Mouse (Mus musculus) G1E-ER4 (cell line): Measurements from ENCODE around the gene Ipmk. TPM values are rescaled to one million over a fixed set of nuclear protein-coding genes. Genes with fewer than 3 reads are reported as not detected.

Source experiments
- GATA1 ChIP-seq: IDR thresholded peaks from one replicate; pipeline ENCODE4 v1.8.0; 2012; ENCODE audit warnings: low read length, inconsistent platforms
- polyA plus RNA-seq: library from polyadenylated mRNA; stranded (reverse); fragments of >175 nt; gene quantifications from 2 replicates; pipeline ENCODE4 v1.2.3, GENCODE M21; 2012

The Ipmk gene
- polyA plus RNA-seq, 1 experiment: 17.1 TPM

DNA sequence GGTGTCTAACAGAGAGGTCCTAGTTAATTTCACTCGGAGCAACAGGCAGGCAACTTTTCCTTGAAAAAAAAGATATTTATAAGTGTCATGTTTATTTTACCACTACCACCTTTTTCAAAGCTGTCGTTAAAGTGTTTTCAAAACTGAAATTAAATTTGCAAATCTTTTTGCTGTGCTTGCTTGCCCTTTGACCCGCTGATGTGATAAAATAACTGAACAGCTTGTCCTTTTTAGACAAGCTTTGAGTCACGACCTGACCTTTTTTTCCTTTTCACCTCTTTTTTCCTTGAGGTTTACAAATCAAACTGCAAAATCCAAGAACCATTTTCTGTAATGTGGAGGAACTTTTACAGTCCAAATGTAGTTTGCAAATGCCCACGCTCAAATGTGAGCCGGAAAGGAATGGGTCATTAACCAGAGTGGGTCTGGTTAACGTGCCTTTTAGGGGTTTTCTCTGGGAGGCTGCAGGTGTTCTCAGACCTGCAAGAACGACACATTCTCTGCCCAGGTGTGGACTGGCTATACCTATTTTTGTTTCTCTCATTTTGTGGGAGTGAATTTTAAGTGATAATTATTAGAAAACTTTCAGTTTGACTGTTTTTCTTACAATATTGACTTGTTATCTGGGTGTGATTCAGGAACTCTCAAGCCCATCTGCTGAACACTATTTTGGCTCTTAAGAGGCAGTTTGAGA is 35.4 kb downstream of the Ipmk start:
- TF ChIP-seq GATA1: no peak

DNA sequence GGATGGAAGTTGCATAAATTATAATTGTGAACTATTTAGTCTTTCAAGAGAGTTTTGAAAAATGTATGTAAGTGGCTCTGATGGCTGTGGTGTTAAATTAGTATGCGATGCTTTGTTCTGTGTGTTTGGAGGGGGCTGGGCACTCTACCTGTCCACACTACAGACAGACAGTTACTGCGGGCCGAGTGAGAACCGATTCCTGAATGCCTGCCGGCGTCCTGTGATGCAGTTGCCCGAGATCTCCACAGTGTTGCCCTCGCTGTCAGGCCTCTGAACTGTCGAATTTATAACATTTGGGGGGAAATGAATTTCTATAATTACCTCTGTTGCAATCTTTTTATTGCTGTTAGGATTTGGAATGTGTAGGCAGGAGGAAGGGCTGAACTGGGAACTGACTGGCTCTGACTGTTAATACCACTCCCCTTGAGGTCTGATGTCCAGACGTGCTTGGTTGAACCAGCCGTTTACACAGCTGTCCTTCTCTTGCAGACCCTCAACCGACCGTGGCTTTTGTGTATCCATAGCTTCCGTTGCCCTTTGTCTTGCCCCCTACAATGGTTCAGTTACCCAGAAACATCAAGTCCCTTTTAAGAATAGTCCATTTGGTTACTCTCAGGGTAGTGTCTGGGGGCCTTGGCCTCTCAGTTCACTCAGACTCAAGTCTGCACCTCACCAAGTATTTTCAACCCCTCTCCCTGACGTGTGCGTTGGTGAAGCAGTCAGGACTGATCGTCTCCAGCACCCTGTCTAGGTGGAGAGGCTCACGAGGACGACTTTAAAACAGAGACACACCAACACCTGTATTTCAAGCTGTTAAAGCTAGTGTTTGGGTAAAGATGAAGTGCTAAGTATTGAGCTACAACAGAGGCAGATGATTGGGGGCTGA is 36.8 kb downstream of the Ipmk start:
- TF ChIP-seq GATA1: no peak

DNA sequence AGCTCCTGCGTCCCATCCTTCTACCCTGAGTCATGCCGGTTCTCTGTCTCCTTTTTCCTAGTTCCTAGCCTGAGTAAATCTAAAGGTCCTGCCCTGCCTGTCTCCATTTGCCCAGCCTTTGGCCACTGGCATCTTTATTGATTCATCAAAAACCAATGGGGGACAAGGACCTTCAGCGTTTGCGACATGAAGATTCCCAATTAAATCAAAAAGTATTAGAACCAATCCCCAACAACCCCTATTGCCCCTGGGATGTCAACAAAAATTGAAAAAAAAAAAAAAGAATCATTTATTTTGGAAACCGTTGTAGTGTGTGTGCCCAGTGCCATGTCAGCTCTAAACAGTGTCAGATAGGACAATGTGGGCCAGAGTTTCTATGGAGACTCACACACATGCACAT is 41.7 kb downstream of the Ipmk start:
- no peak for TF ChIP-seq GATA1

DNA sequence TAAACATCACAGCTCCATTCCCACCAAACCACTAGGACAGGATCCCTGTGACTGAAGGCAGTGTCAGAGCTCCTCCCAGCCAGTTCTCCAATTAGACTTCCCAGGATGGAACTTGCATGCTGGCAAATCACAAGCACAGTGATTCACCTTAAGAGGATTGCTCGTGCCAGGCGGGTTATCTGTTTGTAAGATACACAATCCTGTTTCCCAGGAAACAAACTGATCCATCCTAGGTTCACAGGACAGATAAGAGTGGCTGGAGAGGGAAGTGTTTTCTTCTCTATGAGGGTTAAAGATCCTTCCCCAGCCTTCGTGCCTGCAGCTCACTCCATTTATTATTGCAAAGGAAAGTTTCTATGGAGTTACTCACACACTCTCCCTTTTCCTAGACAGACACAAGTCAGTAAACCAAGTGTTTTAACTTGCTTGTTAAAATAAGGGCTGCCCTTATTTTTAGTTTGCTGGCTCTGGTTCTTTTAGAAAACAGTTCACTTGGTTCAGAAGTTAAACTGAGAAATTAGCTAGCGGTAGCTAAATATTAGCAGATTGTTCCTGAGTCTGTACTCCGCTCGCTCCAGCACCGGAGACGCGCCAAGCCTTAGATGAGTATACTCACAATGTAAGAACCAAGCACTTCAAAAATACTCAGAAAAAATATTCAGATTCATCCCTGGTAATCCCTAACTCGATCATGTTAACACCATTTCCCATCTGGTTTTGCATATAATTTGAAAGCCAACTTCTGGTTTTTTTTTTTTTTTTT is 51.0 kb downstream of the Ipmk start:
- no peak for TF ChIP-seq GATA1

DNA sequence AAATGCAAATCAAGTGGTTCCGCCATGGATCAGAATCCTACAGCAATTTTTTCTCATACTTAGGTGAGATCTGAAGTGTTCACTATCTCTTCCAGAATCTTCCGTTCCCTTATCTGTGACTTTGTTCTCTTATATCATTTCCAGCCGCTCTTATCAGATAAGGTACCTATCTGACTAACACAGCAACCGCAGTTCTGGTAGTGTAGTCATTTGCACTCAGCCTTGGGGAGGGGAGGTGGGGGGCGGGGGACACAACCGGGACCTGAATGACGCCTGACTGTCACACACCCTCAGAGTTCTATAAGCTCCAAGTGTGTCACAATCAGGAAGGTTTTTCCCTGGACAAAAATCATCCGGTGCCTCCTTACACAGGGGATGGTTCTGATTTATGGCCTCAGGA is 51.8 kb downstream of the Ipmk start:
- TF ChIP-seq GATA1: no peak

DNA sequence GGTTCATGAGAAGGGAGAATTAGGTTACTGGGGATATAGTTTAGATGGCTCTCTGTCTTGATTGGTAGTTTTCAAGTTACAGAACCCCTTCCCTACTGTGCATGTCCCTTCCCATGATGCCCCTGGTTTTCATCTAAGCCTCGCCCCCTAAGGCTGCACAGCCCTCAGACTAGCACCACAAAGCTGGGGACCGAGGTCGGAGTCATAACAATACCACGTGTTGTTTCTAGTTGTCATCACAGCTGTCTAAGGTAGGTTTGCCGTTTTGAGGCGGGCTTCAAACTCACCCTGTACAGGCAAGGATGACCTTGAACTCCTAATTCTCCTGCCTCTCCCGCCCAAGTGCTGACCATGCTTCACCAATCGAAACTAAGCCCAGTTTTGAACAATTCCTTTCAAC is 52.4 kb downstream of the Ipmk start:
- TF ChIP-seq GATA1: no peak

DNA sequence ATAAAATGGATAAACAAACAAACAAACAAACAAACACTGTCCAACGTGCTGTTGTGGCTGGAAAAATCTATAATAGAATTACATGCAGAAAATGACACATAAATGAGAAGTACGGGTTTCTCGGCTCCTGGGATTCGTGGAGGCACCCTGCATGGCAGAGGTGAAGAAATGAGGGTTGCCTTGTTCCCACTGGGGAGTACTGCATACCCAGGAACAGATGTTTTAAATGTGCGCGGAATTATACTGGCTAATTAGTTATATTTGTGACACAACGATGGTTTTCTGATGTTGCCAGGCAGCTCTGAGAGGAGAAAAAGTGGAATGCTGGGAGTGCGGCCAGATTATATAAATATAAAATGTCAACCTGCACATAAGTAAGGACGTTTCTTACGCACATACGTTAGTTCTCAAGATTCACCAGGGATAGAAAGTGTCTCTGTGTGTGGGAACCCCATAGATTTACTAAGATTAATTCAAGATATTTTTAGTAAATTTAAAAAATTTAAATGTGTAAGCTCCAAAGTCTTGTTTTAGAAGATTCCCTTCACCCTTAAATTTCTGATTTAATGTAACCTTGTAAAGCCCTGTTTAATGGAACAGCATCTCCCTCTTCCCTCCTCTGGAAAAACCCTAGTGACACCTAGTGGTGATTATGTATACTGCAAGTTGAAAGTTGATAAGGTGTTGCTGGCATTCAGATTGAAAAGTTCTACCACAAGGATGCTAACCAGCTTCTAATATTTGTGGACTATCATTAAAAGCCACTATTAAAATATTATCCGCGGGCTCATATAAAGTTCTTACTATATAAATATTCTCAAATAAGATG is 53.5 kb downstream of the Ipmk start:
- TF ChIP-seq GATA1: no peak

DNA sequence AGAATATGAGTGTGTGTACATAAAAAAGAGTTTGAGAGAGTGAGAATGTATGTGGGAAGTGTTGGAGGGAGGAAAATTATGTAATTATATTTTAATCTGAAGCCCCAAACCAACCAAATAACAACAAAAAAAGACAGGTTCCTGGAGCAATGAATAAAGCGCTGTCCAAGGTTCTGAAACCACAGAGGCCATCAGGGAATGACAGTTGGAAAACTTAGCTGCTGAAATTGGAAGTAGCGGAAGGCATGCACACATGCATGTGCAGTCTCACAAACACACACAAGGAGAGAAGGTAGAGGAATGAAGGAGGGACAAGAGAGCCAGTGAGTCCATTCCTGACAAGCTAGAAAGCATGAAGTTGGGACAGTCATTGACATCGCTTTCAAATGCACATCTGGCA is 56.1 kb downstream of the Ipmk start:
- no peak for TF ChIP-seq GATA1

DNA sequence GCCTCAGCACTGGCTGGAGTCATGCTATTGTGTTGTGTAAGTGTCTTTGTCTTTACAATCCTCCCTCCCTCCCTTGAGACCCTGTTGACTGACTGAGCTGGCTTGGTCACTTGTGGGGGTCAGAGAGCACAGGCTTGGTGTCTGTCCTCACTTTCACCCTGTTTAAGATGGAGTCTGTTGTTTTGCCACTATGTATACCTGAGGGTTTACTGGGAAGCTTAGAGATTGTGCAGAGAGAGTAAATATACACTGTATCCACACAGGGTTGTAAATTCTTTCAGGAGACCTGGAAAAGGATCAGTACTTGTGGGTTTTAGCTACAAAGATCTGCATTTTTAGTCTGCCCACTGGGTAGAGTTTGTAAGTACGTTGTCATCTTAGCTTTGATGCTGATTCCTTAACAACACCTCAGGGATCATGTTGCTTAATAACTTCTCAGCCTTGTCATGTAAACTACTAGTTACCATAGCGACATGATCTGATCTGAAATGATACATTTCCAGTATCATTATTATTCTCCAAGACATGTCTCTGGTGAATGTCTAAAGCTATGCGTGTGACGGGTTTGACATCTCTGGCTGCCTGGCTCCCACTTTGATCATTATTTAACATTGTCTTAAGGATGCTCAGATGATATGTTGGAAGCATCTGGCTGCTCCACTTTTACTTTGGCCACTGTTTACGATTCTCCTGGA is 58.1 kb downstream of the Ipmk start:
- no peak for TF ChIP-seq GATA1

DNA sequence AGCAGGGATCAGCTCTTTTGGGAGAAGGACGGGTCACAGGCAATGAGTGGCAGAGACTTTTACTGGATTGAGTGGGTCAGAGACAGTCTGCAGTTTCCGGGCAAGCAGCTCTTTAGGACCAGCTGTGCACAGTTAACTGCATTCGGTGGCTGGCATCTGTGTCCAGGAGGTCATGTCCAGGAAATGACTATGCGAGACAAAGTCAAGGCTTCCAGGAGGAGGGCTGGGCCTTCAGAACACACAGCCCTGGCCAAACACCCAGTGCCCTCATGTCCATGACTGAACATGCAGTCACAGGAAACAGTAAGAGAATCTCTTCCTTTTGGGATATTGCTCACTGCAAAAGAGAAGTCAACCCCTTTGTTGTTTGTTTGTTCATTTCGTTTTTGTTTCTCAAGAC is 62.4 kb downstream of the Ipmk start:
- TF ChIP-seq GATA1: no peak

DNA sequence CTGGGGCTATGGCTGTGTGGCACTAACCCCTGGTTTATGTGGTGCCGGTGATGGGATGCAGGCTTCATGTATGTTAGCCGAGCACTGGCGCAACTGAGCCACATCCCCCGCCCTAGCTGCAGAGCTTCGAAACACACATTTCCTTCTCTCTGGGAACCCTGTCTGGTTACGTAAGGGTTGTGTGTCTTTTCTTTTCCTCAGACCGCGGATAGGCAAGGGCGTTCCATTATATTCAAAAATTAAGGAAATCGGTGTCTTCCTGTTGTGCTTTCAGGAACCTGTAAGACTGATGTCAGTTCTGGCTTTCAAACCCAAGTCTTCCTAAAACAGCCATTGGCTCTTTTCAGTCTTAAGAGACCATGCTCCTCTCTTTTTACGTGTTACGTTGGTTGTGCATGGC is 65.8 kb downstream of the Ipmk start:
- no peak for TF ChIP-seq GATA1

DNA sequence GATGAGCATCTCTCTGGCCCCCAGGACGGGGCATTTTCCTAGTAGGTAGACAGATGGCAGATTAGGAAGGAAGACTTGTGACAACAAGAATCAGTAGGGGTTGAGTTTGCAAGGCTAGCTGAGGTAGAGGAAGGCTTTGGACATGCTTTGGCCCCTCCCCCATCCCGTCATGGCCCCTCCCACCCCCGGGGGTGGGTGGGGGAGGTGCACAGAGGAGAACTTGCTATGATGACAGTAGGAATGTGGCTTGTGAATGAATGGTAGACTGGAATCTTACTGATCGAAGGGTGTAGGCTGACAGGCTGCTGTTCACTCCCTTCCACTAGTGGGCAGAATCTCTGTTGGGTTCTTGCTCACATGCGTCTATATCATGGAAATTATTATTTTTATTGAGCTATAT is 74.0 kb downstream of the Ipmk start:
- no peak for TF ChIP-seq GATA1

DNA sequence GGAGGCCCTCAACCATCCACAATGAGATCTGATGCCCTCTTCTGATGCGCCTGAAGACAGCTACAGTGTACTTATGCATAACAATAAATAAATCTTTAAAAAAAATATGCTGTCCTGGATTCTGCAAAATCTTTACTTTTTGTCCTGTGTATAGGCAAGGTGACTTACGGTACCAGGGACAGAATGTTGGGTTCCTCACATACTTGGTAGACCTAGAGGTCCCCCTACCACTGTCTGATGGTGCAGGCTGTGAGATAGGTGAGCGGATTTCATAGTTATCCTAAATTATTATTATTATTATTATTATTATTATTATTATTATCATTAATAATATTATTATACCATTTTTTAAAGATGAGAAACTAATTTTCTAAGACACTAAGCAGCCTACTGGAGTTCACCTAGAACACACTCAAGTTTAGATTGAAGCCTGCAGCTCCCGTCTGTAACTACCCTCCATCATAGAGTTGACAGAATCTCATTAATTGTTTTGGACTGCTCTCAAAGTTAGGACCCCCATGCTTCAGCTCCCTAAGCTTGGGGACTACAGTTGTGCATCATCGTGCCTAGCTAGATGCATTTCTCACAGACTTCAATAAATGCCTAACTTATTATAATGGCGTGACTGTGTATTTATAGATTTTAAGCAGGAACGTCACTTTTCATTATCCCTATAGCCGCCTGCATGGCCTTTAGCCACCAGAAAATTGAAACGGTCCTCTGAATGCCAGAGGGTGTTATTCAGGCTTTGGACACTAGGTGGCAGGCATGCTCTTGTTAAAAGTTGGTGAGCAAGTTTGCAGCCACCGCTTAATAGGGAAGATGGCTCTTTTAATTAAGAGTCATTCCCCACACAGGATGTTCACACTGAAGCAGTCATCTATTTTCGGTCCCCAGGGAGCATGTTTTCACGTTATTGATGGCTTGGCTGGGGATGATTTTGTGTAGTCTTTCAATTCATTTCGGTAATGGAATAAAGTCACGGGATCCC is 74.8 kb downstream of the Ipmk start:
- TF ChIP-seq GATA1: no peak
